In the genomic region with DNA sequence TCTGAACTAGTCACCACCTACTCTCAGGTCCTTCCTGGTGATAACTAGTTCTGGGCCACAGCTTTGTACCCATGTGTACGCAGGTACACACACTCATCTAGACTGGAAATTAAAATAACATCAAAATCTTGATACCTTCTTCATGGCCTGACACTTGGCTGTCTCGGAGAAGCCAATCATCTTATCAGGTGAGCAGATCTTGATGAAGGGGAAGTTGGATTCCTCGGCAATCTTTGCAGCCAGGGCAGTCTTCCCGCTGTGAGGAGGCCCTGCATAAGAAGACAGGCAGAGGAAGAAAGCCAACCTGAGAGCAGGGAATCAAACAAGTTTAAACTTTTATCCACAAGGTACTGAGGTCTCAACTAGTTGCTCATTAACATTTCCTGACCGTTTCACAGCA, we compare ENCODE assay signal across 18 mouse cellular contexts.
"Had no signal": no experiment of that assay in that cellular context is flagged by ENCODE, and none has a peak within 500 bp of the region (broad histone marks: within the 10 kb centered on the region; RNA-seq: fewer than 3 reads in every experiment).

No protein-coding gene starts in this region.

- ATAC-seq: liver, postnatal 0 days; lung, postnatal 0 days; midbrain, embryonic 13.5 days; midbrain, embryonic 15.5 days had no signal

- H3K9ac ChIP-seq: liver, postnatal 0 days; lung, embryonic 15.5 days; midbrain, embryonic 13.5 days; midbrain, embryonic 15.5 days; neural tube, embryonic 12.5 days had no signal

- H3K27ac ChIP-seq: lung, embryonic 15.5 days; macrophage; midbrain, embryonic 15.5 days; neural tube, embryonic 12.5 days had no signal

- H3K27me3 ChIP-seq: lung, embryonic 15.5 days; megakaryocyte, embryonic 14.5 days; midbrain, embryonic 13.5 days; midbrain, embryonic 15.5 days; neural tube, embryonic 12.5 days had no signal

- H3K4me1 ChIP-seq: lung, embryonic 15.5 days had no signal

- DNase-seq: liver, postnatal 0 days; lung, adult 2 months; lung, postnatal 14 days; lung, postnatal 36 days; right cerebral cortex, postnatal 14 days; right cerebral cortex, postnatal 4 days; spleen, adult 18-20 months; thymus, adult 18-20 months; thymus, postnatal 14 days; thymus, postnatal 36 days had no signal

- H3K4me2 ChIP-seq: lung, embryonic 15.5 days; midbrain, embryonic 11.5 days; midbrain, embryonic 13.5 days; midbrain, embryonic 15.5 days; neural tube, embryonic 12.5 days had no signal

- H3K9me3 ChIP-seq: lung, embryonic 15.5 days; megakaryocyte, embryonic 14.5 days; midbrain, embryonic 13.5 days; midbrain, embryonic 15.5 days; neural tube, embryonic 12.5 days had no signal

- H3K4me3 ChIP-seq: lung, embryonic 15.5 days; megakaryocyte, embryonic 14.5 days; midbrain, embryonic 13.5 days; midbrain, embryonic 15.5 days; neural tube, embryonic 12.5 days had no signal
